ENCODE assay signal across 25 mouse cellular contexts in the genomic region with DNA sequence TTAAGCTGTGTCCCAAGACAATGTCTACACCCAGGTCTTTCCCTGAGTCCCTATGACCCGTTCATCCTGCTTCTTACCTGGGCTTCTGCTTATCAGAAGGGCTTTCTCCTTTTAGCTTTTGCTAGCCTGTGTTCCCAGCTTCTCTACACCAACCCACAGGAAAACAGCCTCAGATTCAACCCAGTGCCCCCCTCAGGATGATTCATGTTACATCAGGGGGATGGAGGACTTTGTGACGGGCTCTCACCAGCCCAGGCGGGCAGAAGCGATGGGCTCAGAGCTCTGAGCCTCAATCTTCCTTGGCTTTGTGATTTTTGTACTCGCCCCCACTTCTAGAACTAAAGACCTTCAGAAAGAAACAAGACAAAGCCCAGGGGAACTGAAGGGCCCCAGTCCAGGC.
"Had no signal": no experiment of that assay in that cellular context is flagged by ENCODE, and none has a peak within 500 bp of the region (broad histone marks: within the 10 kb centered on the region; RNA-seq: fewer than 3 reads in every experiment).

No protein-coding gene starts in this region.

- H3K9me3 ChIP-seq: heart, embryonic 10.5 days; heart, embryonic 12.5 days; hindbrain, embryonic 10.5 days; hindbrain, embryonic 12.5 days; intestine, embryonic 15.5 days; limb, embryonic 13.5 days; limb, embryonic 15.5 days; liver, embryonic 12.5 days had no signal

- H3K4me2 ChIP-seq: heart, embryonic 12.5 days; hindbrain, embryonic 12.5 days; hindbrain, embryonic 14.5 days; intestine, embryonic 15.5 days; limb, embryonic 13.5 days; limb, embryonic 15.5 days; liver, embryonic 12.5 days had no signal

- DNase-seq: gastrocnemius, adult 2 months; gastrocnemius, postnatal 10 days; gastrocnemius, postnatal 25 days; heart, postnatal 10 days; heart, postnatal 4 days; kidney, adult 18-20 months; kidney, adult 8-10 months; kidney, postnatal 10 days; kidney, postnatal 25 days; kidney, postnatal 4 days had no signal

- ATAC-seq: hindbrain, embryonic 16.5 days; inflammation-experienced regulatory T-cells, adult 6 months; intestine, embryonic 15.5 days; intestine, postnatal 0 days; liver, embryonic 12.5 days had no signal

- H3K4me3 ChIP-seq: gastrocnemius, adult 2 months; heart, embryonic 10.5 days; heart, embryonic 12.5 days; hindbrain, embryonic 10.5 days; hindbrain, embryonic 12.5 days; intestine, embryonic 15.5 days; layer of hippocampus, adult 2 months; left cerebral cortex, adult 2 months; limb, embryonic 13.5 days; limb, embryonic 15.5 days; liver, embryonic 12.5 days had no signal

- H3K27me3 ChIP-seq: heart, embryonic 12.5 days; hindbrain, embryonic 12.5 days; intestine, embryonic 15.5 days; limb, embryonic 13.5 days; limb, embryonic 15.5 days; liver, embryonic 12.5 days had no signal

- H3K27ac ChIP-seq: gastrocnemius, adult 2 months; heart, embryonic 10.5 days; hindbrain, embryonic 10.5 days; hindbrain, embryonic 12.5 days; hindbrain, embryonic 14.5 days; intestine, embryonic 15.5 days; layer of hippocampus, adult 2 months; left cerebral cortex, adult 2 months; limb, embryonic 13.5 days; limb, embryonic 15.5 days; liver, embryonic 12.5 days; liver, embryonic 14.5 days had no signal

- H3K36me3 ChIP-seq: heart, embryonic 10.5 days; heart, embryonic 12.5 days; hindbrain, embryonic 10.5 days; hindbrain, embryonic 12.5 days; intestine, embryonic 15.5 days; limb, embryonic 13.5 days; limb, embryonic 15.5 days; liver, embryonic 12.5 days had no signal

- H3K9ac ChIP-seq: heart, embryonic 12.5 days; hindbrain, embryonic 12.5 days; hindbrain, embryonic 14.5 days; intestine, embryonic 15.5 days; limb, embryonic 13.5 days; limb, embryonic 15.5 days; liver, embryonic 12.5 days; liver, embryonic 14.5 days had no signal

- H3K4me1 ChIP-seq: heart, embryonic 10.5 days; heart, embryonic 12.5 days; hindbrain, embryonic 10.5 days; hindbrain, embryonic 12.5 days; intestine, embryonic 15.5 days; limb, embryonic 13.5 days; limb, embryonic 15.5 days; liver, embryonic 12.5 days had no signal
